Mouse (Mus musculus): ENCODE results near the gene Msrb3. TPM values are rescaled to one million over a fixed set of nuclear protein-coding genes. Genes with fewer than 3 reads are reported as not detected.

The Msrb3 gene
- polyA plus RNA-seq, 1 experiment = not detected

DNA sequence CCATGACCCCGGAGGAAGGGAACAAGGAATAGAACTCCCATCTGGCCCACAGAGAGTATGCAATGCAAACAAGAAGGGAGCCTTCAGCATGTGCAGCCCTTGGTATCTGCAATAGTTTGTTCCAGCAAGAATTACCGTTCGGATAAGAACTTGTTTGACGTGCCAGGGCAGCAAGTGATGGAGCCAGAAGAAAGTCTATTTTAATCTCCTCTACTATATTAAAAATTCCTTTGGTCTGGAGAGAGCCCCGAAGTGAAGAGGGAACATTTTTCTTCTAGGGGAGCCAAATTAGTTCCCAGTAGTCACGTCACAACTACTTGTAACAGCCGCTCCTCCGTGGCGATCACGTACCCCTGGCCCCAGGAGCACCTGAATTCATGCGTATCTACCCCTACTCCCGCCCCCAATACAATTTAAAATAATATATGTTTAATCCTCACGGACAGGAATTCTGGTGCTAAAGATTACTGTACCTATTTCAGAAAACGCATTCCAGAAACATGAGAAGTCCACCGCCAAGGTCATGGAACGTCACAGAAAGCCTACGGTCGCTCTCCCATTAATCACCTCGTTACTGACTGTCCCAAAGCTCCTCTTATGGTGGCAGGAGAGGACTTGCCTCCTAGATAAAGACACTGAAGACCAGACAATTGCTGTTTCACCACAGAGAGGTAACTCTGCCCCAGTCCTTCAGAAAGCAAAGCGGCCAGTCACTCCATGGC lies 22.2 kb downstream of the Msrb3 start:
- no peak for TF ChIP-seq GATA1 (IDR thresholded peaks at IDR 0.05; ENCODE audit: low read length)

DNA sequence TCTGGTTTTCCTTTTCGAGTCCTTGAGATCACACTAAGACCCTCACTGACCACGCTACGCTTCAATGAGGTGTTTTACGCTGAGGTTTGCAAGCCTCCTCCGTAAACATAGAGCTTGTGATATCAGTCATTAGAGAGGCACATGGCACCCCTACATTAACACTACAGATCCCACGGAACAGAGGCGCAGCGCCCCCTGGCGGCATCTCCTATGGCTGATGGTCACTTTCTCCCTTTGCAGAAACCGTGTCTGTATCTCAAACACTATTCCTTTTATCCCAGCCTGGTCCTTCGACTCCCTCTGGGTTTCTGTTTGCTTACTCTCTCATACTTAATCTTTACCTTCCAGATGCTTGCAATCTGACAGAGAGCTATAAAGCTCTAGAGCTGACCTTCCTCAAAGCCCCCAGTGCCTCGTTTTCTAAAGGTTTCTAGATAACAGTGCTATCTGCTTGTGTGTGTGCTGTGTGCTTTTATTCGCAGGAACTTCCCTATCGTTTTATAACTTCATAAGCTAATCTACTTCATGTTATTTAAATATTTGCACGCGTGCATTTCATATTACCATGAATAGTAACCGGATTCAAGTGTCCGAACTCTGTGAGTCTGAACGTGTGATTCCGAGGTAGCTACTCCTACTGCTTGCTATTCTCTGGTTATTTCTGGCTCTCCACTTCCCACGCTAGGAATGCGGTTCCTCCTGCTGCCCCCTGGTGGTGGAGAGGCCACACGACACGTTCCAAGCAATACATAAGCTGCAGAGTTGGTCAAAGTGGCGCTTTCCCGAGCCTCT lies 23.0 kb downstream of the Msrb3 start:
- no peak for TF ChIP-seq GATA1 (IDR thresholded peaks at IDR 0.05; ENCODE audit: low read length)

DNA sequence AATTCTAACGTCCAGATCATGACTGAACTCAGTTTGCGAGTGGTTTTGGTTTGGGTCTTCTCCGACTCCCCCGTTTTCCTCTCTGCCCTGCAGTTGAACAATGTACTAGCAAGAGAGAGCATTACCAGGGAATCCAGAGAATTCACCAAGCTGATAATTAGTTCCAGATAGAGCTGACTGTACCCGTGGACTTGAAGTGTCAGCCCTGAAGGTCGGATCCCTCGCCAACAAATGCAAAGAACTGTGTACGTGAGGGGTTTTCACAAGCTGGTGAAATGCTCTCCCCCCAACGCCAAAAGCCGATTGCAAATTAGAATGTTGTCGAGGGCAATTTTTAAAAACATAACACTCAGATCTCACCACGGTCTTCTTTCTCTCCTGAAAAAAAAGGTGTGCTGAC lies 24.6 kb downstream of the Msrb3 start:
- no peak for TF ChIP-seq GATA1 (IDR thresholded peaks at IDR 0.05; ENCODE audit: low read length)

GRCm38 (mm10) chr10:120873646-120874201 lies 25.2 kb downstream of the Msrb3 start:
- TF ChIP-seq GATA1 (IDR thresholded peaks at IDR 0.05; ENCODE audit: low read length) = no peak

- TF ChIP-seq GATA1 (IDR thresholded peaks at IDR 0.05; ENCODE audit: low read length) = no peak
Observed at GRCm38 (mm10) chr10:120872483-120872862, 26.4 kb downstream of the Msrb3 start.

DNA sequence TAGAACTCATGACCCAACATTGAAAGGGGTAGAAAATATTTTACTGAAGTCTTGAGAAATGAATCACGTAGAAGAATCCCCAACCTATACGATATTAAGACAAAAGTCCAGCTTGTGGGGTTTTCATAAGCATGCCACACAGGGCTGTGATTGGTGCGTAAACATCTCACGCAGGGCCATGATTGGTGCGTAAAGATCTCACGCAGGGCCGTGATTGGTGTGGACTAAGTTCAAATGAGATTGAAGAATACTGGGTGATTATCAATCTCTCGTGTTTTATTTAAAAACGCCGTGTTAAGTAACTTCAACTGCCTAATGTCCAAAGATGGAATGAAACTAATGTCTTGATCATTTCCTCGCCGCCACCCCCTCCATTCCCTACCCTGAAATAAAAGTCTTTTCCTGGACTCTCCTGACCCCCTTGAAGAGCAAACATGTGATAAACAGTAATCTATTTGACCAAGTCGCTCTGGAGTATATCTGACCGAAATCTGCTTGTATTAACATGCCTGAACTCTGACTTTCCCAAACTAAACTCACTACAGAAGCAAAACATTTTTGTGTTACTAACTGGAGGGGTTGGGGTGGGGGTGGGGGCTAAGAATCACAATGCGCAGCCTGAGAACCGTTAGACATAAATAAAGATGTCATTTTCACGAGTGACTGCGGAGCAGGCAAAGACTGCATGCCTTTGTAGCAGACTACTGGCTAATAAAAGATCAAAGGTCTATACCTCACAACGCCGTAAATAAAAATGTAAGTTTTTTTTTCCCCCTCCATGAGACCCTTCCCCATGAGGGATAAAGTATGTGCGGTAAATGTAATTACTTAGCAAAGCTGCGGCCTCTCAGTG lies 27.0 kb downstream of the Msrb3 start:
- TF ChIP-seq GATA1 (IDR thresholded peaks at IDR 0.05; ENCODE audit: low read length) = no peak

DNA sequence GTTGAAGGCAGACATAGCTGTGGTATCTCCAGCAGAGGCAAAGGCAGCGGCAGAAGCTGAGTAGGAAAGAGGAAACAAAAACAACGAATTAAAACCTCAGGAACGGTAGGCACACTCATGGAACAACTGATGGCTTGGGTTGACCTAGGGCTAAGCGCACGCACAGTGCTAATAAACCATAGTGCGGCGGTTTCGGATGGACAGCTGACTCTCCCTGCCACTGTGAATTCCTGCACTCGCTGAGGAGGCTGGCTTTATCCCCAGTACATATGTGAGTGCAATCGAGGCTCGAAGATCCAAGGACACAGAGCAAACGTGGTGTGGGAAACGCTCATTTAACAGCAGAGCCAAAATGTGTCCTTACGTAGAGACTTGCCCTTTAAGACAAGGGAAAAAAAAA lies 27.8 kb downstream of the Msrb3 start:
- TF ChIP-seq GATA1 (IDR thresholded peaks at IDR 0.05; ENCODE audit: low read length) = no peak

DNA sequence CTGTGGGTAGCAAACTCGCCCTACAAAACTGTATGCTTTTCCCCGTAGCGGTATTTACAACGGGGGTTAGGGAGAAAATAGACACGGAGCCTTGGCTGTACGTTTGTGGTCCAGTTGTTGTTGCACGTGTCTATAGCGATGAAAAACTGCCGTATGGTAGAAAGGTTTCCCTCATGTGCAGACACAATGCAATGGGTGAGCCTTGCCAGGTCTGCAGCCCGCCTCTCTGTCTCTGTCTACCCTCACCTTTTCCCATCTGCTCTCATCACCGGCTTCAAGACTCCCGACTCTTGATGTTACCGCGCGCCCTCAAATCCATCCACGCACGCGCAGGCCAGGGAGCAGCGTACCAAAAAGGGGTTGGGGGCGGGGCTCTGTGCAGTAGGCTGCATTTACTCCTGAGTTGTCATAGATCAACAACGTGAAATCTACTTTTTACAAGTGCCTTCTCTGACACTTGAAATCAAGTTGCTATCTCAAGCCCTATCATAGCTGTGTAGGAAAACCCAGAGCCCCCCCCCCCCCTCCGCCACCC lies 29.6 kb downstream of the Msrb3 start:
- TF ChIP-seq GATA1 (IDR thresholded peaks at IDR 0.05; ENCODE audit: low read length) = no peak

DNA sequence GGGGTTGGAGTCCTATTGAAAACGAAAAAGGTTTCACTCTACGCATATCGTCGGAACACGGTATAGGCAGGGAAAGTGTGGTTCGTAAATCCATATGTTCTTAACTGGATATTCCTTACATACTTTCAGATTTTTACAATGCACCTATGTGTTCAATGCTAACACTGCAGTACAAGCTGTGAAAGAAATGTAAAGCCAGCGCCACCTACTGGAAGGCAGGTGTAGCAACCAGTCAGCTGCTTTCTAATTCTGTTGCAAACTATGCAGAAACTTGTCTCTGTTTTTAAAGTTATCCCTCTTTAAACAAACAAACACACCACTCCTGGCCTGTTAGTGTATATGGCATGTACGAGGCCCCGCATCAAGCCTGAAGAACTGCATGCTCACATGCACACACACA lies 34.5 kb downstream of the Msrb3 start:
- no peak for TF ChIP-seq GATA1 (IDR thresholded peaks at IDR 0.05; ENCODE audit: low read length)

GRCm38 (mm10) chr10:120861674-120862073 lies 37.2 kb downstream of the Msrb3 start:
- TF ChIP-seq GATA1 (IDR thresholded peaks at IDR 0.05; ENCODE audit: low read length) = no peak

GRCm38 (mm10) chr10:120861194-120861593 lies 37.7 kb downstream of the Msrb3 start:
- no peak for TF ChIP-seq GATA1 (IDR thresholded peaks at IDR 0.05; ENCODE audit: low read length)

- TF ChIP-seq GATA1 (IDR thresholded peaks at IDR 0.05; ENCODE audit: low read length) = no peak
Observed at GRCm38 (mm10) chr10:120857531-120858001, 41.3 kb downstream of the Msrb3 start.

- no peak for TF ChIP-seq GATA1 (IDR thresholded peaks at IDR 0.05; ENCODE audit: low read length)
Observed at GRCm38 (mm10) chr10:120854329-120854728, 44.6 kb downstream of the Msrb3 start.

DNA sequence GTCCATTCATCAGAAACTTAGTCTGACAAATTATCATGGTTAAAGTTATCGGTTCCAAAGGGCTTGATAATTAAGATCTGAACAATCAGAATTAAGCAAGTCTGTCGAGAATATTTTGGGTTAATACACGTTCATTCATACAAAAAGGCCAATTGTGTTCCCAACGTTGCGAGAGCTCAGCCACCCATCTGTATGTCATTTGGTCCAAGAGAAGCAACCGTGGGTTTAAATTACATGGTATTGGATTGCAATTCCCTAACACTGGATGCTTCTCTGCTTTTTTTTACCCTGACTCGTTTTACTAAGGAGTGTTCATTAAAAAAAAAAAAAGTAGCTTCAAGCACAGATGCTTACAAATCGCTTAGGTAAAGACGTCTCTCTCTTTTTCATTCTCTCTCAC lies 45.1 kb downstream of the Msrb3 start:
- TF ChIP-seq GATA1 (IDR thresholded peaks at IDR 0.05; ENCODE audit: low read length) = no peak

DNA sequence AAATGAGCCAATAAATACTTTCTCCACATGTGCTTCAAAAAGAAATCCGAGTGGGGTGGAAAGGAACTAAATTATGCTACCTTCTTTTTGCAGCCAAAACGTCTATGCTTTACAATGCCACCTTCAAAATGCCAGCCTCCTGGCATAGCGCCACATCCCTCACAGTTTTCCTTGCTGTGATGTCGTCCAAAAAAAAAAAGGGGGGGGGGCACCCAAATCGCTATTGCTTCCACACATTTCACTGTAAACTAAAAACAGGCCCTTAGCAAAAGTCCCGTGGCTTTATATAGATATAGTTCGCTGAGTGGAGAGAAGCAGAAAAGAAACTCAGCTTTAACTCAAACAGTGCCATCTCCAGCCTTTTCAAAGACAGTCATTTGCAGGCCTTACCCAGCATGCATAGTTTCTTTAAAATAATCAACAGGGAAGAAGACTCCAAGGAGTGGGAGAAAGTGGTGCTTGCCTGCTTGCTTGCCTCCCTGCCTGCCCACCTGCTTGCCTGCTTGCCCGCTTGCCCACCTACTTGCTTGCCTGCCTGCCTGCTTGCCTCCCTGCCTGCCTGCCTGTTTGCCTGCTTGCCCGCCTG lies 47.6 kb downstream of the Msrb3 start:
- TF ChIP-seq GATA1 (IDR thresholded peaks at IDR 0.05; ENCODE audit: low read length) = no peak
